In genomic region chr14:27022876-27023275, GRCm38 (mm10) we compare ENCODE assay signal across 9 mouse cellular contexts. TPM values are rescaled to one million over a fixed set of nuclear protein-coding genes. Genes with fewer than 3 reads are reported as not detected.
DNase-seq lines count a peak whose midpoint lies in the region; ATAC-seq lines count a peak whose summit lies in the region.
"Had no signal": no experiment of that assay in that cellular context is flagged by ENCODE, and none has a peak within 500 bp of the region (broad histone marks: within the 10 kb centered on the region; RNA-seq: fewer than 3 reads in every experiment).

No protein-coding gene starts in this region.

- intact Hi-C loops in left cerebral cortex, postnatal 14 days (cut with DNase I) = loop anchor here (10.0 kb wide), 1 partner anchor 348 kb away; no protein-coding TSS in a partner anchor
- intact Hi-C loops in left cerebral cortex, postnatal 36 days (cut with DNase I) = loop anchor here (5.0 kb wide), 1 partner anchor 36 kb away; no protein-coding TSS in a partner anchor
- intact Hi-C loops in gastrocnemius, postnatal 14 days (cut with DNase I; ENCODE audit: low total_unique reads) = loop anchor here (5.0 kb wide), 1 partner anchor 41 kb away; no protein-coding TSS in a partner anchor

- peak; percentile 24 to 60 for DNase-seq in cerebellum, postnatal 25 days
- DNase-seq in cerebellum, adult 9-10 months = no peak
- peak; percentile 38 to 41 for DNase-seq in left cerebral cortex, postnatal 14 days (ENCODE audit: low spot score in 2 of 2)
- DNase-seq in left cerebral cortex, postnatal 36 days (ENCODE audit: low spot score in 2 of 2) = no peak
- peak; percentile 73 to 90 for DNase-seq in adrenal gland, adult (ENCODE audit: inconsistent age in 2 of 2, low spot score in 1 of 2)
- peak; percentile 42 for DNase-seq in gastrocnemius, postnatal 14 days
- peak; percentile 72 for DNase-seq in thymus, postnatal 0 days (ENCODE audit: low spot score)

- ATAC-seq in megakaryocyte, adult 5-6 weeks (ENCODE audit: poor library complexity, severe bottlenecking) = peak; percentile 66

RNA-seq across cellular contexts. Expression of gene Il17rd, which starts 15.9 kb away (rescaled TPM):
- total RNA-seq in left cerebral cortex, postnatal 14 days (2021) = 1 to 10 TPM; 2.9 to 3.1 TPM
- total RNA-seq in left cerebral cortex, postnatal 36 days (2021) = 1 to 10 TPM; 2.1 to 2.3 TPM
- total RNA-seq in gastrocnemius, postnatal 14 days (2021) = 1 to 10 TPM; 4.6 to 4.7 TPM
- total RNA-seq in megakaryocyte, adult 5-6 weeks (2015) = not detected in 2 replicates
- 0.11 TPM in 1 of 2 replicates, not detected in the other for total RNA-seq in megakaryocyte, adult 5-6 weeks (2017)
- polyA plus RNA-seq in thymus, postnatal 0 days (2015; fragmentation: Nextera tagmentation; extraction: Ambion mirVana) = 0.19 and 0.20 TPM in 2 replicates

RNA-seq across cellular contexts. Expression of gene Hesx1, which starts 28.7 kb away (rescaled TPM):
- not detected for total RNA-seq in left cerebral cortex, postnatal 14 days (2021)
- total RNA-seq in left cerebral cortex, postnatal 36 days (2021) = not detected
- not detected for total RNA-seq in gastrocnemius, postnatal 14 days (2021)
- 0.11 and 0.78 TPM in 2 replicates for total RNA-seq in megakaryocyte, adult 5-6 weeks (2015)
- 1.6 TPM in 1 of 2 replicates, not detected in the other for total RNA-seq in megakaryocyte, adult 5-6 weeks (2017)
- 1.4 and 2.1 TPM in 2 replicates for polyA plus RNA-seq in thymus, postnatal 0 days (2015; fragmentation: Nextera tagmentation; extraction: Ambion mirVana)
- polyA plus RNA-seq: limb, embryonic 12.5 days had no signal

RNA-seq across cellular contexts. Expression of gene Appl1, which starts 51.8 kb away (rescaled TPM):
- 10 to 100 TPM; 61.8 to 63.2 TPM for total RNA-seq in left cerebral cortex, postnatal 14 days (2021)
- total RNA-seq in left cerebral cortex, postnatal 36 days (2021) = 10 to 100 TPM; 54.7 to 63.5 TPM
- 10 to 100 TPM; 19.3 to 19.5 TPM for total RNA-seq in gastrocnemius, postnatal 14 days (2021)
- 19.9 and 23.8 TPM in 2 replicates for total RNA-seq in megakaryocyte, adult 5-6 weeks (2015)
- 30.8 and 38.9 TPM in 2 replicates for total RNA-seq in megakaryocyte, adult 5-6 weeks (2017)
- polyA plus RNA-seq in thymus, postnatal 0 days (2015; fragmentation: Nextera tagmentation; extraction: Ambion mirVana) = 57.8 and 62.2 TPM in 2 replicates

Comparison
In these comparisons a context has a peak if more than half of its experiments do, and no peak if none do; other contexts are left out.
1. DNase-seq: peak in cerebellum, postnatal 25 days (2 of 2), left cerebral cortex, postnatal 14 days (2 of 2), adrenal gland, adult (2 of 2), gastrocnemius, postnatal 14 days (single experiment) and thymus, postnatal 0 days (single experiment); none in cerebellum, adult 9-10 months (single experiment) and left cerebral cortex, postnatal 36 days (0 of 2).